Mouse (Mus musculus) CD4-positive, CD25-positive, alpha-beta regulatory T cell, adult 9 weeks (primary cell): ENCODE measurements around the gene Colca2. TPM values are rescaled to one million over a fixed set of nuclear protein-coding genes. Genes with fewer than 3 reads are reported as not detected.

Source experiments
- polyA plus RNA-seq: library from polyadenylated mRNA; unstranded; fragments of 100-300 nt; shearing (Covaris generic); gene quantifications from one replicate; pipeline ENCODE4 v1.2.1, GENCODE M21; 2017

Gene Colca2
- polyA plus RNA-seq, result 0.51 TPM

DNA sequence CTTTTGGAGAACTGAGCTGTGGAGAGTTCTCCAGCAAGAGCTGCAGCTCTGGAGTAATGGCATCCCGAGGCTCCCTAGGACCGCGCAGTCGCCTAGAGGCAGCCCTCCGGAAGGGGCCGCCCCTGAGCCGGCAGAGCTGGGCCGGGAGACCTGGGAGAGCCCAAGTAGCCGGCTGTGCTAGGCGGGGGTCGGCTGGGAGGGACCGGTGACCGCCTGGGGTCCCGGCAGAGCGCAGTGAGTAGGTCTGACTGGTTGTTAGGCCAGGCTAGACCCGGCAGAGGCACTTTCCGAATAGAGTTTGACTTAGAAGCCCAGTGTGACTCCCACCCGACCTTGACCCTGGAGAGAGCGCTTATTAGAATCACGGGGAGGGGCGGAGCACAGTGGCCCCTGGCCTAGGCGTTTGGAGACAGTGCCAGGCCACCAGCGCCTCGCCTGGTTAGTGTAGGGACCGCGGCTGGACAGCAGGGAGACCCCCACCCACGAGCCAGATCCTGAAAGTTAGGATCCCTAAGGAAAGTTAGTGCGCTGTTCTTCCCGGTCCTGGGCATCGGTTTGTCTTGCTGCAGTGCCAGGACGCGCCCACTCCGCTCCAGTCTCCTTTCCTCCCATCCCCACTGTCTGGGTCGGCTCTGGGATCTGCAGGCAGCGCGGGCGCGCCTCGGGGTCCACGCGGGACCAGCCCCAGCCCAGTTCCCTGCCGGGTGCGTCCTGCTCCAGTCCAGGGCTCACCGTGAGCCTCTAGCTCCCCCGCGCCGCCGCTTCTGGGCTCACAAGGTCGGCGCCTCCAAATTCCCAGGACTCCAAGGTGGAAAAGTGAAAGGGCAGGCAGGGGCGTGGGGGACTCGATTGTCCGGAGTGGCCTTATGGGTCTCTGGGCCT is at the start of gene Colca2:
TSS of gene Colca2 (minus strand) at position 70 of the 882 bp plus-strand sequence.

Other genes with a start within 250 kb of the Colca2 start
- not detected for gene Btg4, start 217.7 kb downstream of the Colca2 start, polyA plus RNA-seq
- not detected for gene Layn, start 201.5 kb downstream of the Colca2 start, polyA plus RNA-seq
- gene 4833427G06Rik, start 176.5 kb downstream of the Colca2 start, polyA plus RNA-seq, result not detected
- gene Gm32742, start 113.1 kb downstream of the Colca2 start, polyA plus RNA-seq, result 0.05 TPM
- gene Pou2af1, start 64.9 kb downstream of the Colca2 start, polyA plus RNA-seq, result 17.1 TPM
- not detected for gene 1810046K07Rik, start 50.3 kb upstream of the Colca2 start, polyA plus RNA-seq